Mouse (Mus musculus) hindbrain, embryonic 11.5 days (tissue): ENCODE measurements around the gene Tsc22d2. TPM values are rescaled to one million over a fixed set of nuclear protein-coding genes. Genes with fewer than 3 reads are reported as not detected.

Experiments used
- ATAC-seq: fragments of 200-750 bp; cut with Nextera tagmentation; 2 replicates; pipeline ENCODE4 v1.8.0; 2017; ENCODE audit warnings: mild to moderate bottlenecking, moderate TSS enrichment, moderate library complexity; ENCODE audit not compliant: low FRiP score
- DNase-seq: peaks from one replicate; pipeline ENCODE4 v3.0.0-alpha.2; 2015; ENCODE audit warnings: low spot score
- H3K27ac ChIP-seq: fragments of 300-500 bp; sonication (generic); 2 replicates; pipeline ENCODE4 v1.5.1; 2014; ENCODE audit warnings: mild to moderate bottlenecking, low read depth, low read length
- H3K27me3 ChIP-seq: fragments of 300-500 bp; sonication (generic); 2 replicates; pipeline ENCODE4 v1.6.1; 2014; ENCODE audit warnings: mild to moderate bottlenecking, low read length, moderate library complexity, mixed read lengths; ENCODE audit not compliant: control insufficient read depth, insufficient read depth
- H3K36me3 ChIP-seq: fragments of 300-500 bp; sonication (generic); 2 replicates; pipeline ENCODE4 v1.6.1; 2014; ENCODE audit warnings: mild to moderate bottlenecking, low read length, moderate library complexity, mixed read lengths; ENCODE audit not compliant: control insufficient read depth, insufficient read depth
- H3K4me1 ChIP-seq: fragments of 300-500 bp; sonication (generic); replicated peaks from 2 replicates; pipeline ENCODE4 v1.6.1; 2014; ENCODE audit warnings: low read length, mixed read lengths; ENCODE audit not compliant: control insufficient read depth, insufficient read depth
- H3K4me2 ChIP-seq: fragments of 300-500 bp; sonication (generic); replicated peaks from 2 replicates; pipeline ENCODE4 v1.6.1; 2014; ENCODE audit warnings: mild to moderate bottlenecking, low read depth, low read length
- H3K4me3 ChIP-seq: fragments of 300-500 bp; sonication (generic); 2 replicates; pipeline ENCODE4 v1.5.1; 2014; ENCODE audit warnings: low read depth, low read length
- H3K9ac ChIP-seq: fragments of 300-500 bp; sonication (generic); 2 replicates; pipeline ENCODE4 v1.6.1; 2014; ENCODE audit warnings: low read depth, low read length
- H3K9me3 ChIP-seq: fragments of 300-500 bp; sonication (generic); 2 replicates; pipeline ENCODE4 v1.6.1; 2016; ENCODE audit warnings: low read length; ENCODE audit not compliant: control insufficient read depth
- WGBS: fragments of 180-500 bp; shearing (Covaris S2); extraction: QIAGEN DNeasy Blood & Tissue Kit; methylation state at CpG from one replicate; pipeline ENCODE4 v1.1.7; 2014; 5-methylcytosine and 5-hydroxymethylcytosine counted together
- polyA plus RNA-seq: library from polyadenylated mRNA; unstranded; fragments of >200 nt; fragmentation: Nextera tagmentation; extraction: Ambion mirVana; gene quantifications from 2 replicates; pipeline ENCODE4 v1.2.1, GENCODE M21; 2014

Gene Tsc22d2
- polyA plus RNA-seq, 1 experiment from 2014 or later: 14.8 TPM

GRCm38 (mm10) chr3:58415884-58416725 is 1.6 kb downstream of the Tsc22d2 start:
- under 1% methylated on average over 77 of the region's 85 CpGs for WGBS
- H3K4me3 ChIP-seq: peak overlapping the region; percentile 98
- H3K27ac ChIP-seq: peak overlapping the region; percentile 99
- DNase-seq (peak; percentile 87), ATAC-seq (peak; percentile 81)
- H3K9ac ChIP-seq: peak overlapping the region; percentile 97
- H3K36me3 ChIP-seq: no peaks in the 10 kb centered on the region
- H3K9me3 ChIP-seq: no peaks in the 10 kb centered on the region
- no peaks in the 10 kb centered on the region for H3K27me3 ChIP-seq
- H3K4me1 ChIP-seq: no peaks in the 10 kb centered on the region
- H3K4me2 ChIP-seq: peak overlapping the region; percentile 78

DNA sequence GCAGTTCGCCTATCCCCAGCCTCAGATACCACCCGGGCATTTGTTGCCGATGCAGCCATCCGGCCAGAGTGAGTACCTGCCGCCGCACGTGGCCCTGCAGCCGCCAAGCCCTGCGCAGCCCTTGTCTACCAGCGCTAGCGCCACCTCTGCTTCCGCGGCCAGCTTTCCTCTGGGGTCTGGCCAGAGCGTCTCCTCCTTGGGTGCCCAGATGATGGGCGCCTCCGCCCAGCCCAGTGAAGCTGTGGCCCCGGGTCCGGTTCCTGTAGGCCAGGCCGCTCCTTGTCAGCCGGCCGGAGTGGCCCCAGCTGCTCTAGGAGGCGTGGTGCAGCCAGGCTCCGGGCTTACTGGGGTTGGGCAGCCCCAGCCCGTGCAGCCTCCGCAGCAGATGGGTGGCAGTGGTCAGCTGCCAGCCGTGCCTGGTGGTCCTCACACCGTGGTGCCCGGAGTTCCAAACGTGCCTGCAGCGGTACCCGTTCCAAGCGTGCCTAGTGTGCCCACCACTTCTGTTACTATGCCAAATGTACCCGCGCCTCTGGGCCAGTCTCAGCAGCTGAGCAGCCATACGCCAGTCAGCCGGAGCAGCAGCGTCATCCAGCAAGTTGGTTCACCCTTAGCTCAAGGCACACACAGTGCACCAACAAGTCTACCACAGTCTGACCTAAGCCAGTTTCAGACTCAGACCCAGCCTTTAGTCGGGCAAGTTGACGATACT is 2.4 kb downstream of the Tsc22d2 start:
- ATAC-seq (peak; percentile 56), DNase-seq (peak; percentile 48)
- Histone ChIP-seq H3K9ac (peak overlapping the region; percentile 97), H3K27me3 (no peaks in the 10 kb centered on the region), H3K9me3 (no peaks in the 10 kb centered on the region), H3K36me3 (no peaks in the 10 kb centered on the region), H3K4me2 (peak overlapping the region; percentile 78), H3K27ac (peak overlapping the region; percentile 99), H3K4me3 (peak overlapping the region; percentile 98), H3K4me1 (no peaks in the 10 kb centered on the region)
- WGBS: under 1% methylated on average over 39 of the region's 39 CpGs

DNA sequence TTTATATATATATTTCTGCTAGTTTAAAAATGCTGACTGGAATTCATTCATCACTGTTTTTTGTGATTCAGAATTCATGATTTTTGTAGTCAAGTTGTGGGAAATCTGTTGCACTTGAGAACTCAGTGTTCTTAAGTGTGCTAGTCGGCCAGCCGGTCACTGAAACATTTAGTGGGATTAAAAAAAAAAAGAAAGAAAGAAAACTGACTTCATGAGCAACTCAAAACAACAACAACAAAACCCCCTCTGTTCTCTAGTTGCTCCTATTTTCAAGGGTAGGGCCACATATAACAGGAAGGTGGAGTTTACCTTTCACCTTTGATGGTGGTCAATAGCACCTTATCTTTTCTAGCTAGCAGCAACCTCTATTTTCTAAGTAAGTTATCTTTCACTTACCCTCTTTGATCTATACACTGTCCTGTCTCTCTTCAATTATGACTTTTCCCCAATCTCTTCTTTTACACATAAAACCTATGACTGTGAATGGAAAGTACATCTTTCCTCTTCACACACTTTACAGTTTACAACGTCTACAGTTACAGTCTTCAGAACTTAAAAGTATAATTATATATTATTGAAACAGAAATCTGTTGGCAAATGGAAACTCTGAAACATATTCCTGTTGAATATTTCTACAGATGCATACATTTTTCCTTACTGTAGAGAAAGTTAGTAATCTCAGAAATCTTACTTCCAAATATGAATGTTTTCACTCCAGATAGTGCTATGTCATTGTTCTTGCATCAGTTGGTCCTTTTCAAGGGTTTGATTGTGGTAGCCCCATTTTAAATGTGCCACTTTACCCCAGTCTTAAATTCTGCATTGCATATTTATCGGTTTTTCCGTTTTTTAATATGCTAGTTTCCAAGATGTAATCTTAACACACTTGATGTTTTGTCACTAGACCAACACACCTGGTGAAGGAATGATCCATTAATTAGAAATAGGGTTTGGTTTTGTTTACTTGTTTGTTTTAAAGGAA is 4.5 kb downstream of the Tsc22d2 start:
- Histone ChIP-seq H3K36me3 (no peaks in the 10 kb centered on the region), H3K27ac (no peak overlapping the region), H3K27me3 (no peaks in the 10 kb centered on the region), H3K9ac (no peak overlapping the region), H3K4me2 (peak overlapping the region; percentile 78), H3K9me3 (no peaks in the 10 kb centered on the region), H3K4me3 (peak overlapping the region; percentile 98), H3K4me1 (no peaks in the 10 kb centered on the region)
- DNase-seq (no peak), ATAC-seq (no peak)
- WGBS: 48% methylated on average over 5 of the region's 5 CpGs

- DNase-seq (no peak), ATAC-seq (no peak)
- Histone ChIP-seq H3K9me3 (no peaks in the 10 kb centered on the region), H3K4me2 (no peak overlapping the region), H3K27ac (no peak overlapping the region), H3K36me3 (no peaks in the 10 kb centered on the region), H3K9ac (no peak overlapping the region), H3K4me3 (no peak overlapping the region), H3K27me3 (no peaks in the 10 kb centered on the region), H3K4me1 (no peaks in the 10 kb centered on the region)
- whole genome bisulfite sequencing: 89% methylated on average over 1 of the region's 1 CpGs
These were observed 14.3 kb downstream of the Tsc22d2 start for GRCm38 (mm10) chr3:58428861-58429260.

DNA sequence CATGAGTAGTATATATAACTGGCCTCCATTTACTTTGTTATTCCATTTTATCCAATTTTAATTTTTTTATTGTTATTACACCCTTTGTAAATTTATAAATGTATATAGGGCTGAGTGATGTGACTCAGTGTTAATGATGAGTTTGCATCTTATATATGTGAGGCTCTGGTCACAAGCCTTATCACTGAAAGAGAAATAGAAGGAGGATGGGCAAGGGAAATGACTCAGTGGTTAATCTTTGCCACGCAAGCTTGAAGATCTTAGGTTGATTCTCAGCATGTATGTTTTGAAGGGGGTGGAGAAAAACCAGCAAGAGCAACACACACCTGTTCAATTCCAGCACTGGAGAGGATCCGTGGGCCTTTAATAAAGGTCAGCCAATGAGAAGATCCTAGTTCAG is 19.9 kb downstream of the Tsc22d2 start:
- 95% methylated on average over 2 of the region's 2 CpGs for WGBS
- no peak for ATAC-seq
- no peak overlapping the region for H3K4me3 ChIP-seq
- H3K9me3 ChIP-seq: no peaks in the 10 kb centered on the region
- no peak overlapping the region for H3K9ac ChIP-seq
- H3K4me2 ChIP-seq: no peak overlapping the region
- DNase-seq: no peak
- no peaks in the 10 kb centered on the region for H3K27me3 ChIP-seq
- no peaks in the 10 kb centered on the region for H3K36me3 ChIP-seq
- H3K4me1 ChIP-seq: no peaks in the 10 kb centered on the region
- no peak overlapping the region for H3K27ac ChIP-seq

DNA sequence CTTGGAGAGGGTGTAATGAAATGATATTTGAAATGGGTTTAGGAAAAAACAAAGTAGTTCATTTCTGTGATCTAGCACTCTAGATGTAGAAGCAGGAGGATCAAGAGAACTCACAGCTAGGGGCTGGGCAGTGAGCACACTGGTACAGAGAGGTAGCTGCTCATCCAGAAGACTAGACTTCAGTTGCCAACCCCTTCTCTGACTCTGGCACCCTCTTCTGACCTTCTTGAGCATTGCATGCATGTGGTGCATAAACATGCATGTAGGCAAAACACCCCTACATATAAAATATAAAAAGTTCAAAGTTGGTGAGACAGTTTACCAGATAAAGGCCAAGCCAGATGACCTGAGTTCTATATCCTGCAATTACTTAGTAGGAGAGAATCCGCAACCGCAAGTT is 33.7 kb downstream of the Tsc22d2 start:
- Histone ChIP-seq H3K4me3 (no peak overlapping the region), H3K9ac (no peak overlapping the region), H3K27me3 (no peaks in the 10 kb centered on the region), H3K36me3 (no peaks in the 10 kb centered on the region), H3K27ac (no peak overlapping the region), H3K9me3 (no peaks in the 10 kb centered on the region), H3K4me2 (no peak overlapping the region), H3K4me1 (no peaks in the 10 kb centered on the region)
- 95% methylated on average over 2 of the region's 2 CpGs for WGBS
- ATAC-seq (no peak), DNase-seq (peak; percentile 27)

DNA sequence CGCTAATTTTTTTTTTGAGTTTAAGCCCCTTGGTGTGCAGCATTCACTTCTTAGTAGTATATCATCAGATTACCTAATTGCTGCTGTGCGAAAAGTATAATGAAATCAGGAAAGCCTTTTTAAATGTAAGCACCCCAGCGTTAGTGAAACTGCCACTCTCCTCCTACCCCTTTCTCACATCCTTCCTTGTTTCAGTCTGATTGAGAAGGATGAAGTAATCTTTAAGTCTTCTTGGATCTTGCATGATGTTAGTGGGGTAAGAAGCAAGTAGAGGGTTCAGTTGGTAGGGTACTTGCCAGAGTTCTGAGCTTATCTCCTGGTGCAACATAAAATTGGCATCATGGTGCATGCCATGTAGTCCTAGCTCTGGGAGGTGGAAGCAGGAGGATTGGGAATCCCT is 35.0 kb downstream of the Tsc22d2 start:
- Histone ChIP-seq H3K4me1 (no peaks in the 10 kb centered on the region), H3K9ac (no peak overlapping the region), H3K27me3 (no peaks in the 10 kb centered on the region), H3K27ac (no peak overlapping the region), H3K4me3 (no peak overlapping the region), H3K9me3 (no peaks in the 10 kb centered on the region), H3K4me2 (no peak overlapping the region), H3K36me3 (no peaks in the 10 kb centered on the region)
- 100% methylated on average over 3 of the region's 3 CpGs for WGBS
- ATAC-seq (no peak), DNase-seq (no peak)

DNA sequence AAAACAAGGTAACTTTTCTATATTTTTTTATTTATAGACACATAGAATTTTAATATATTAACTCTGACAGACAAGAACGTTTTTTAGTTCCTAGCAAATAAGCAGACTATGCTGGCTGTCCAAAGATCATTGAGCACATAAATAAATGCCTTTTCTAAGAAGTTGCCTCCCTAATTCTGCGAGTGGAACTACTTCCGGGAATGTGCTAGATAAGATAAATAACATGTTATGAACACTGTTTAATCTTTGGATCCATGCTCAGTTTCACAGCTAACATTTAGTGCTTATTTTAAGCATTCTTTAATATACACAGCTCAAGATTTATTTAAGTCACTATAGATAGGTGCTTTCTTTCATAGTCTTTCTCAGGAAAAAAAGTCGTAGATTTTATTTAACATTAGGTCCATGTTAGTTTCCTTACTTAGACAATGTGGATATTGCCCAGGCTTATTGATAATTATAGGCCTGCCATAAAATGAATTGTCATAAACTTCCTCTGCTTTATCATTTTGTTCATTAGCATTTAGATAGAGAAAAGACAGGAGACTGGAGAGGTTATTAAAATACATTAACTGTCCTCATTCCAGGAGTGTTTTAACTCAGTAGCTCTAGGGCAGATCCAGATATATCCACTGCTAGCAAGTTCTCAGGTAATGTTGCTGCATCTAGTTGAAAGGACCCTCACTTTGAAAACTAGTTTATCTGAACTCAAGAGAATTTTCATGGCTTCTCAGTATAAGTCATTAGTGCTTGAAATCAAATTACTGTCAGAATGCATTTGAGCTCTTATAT is 40.1 kb downstream of the Tsc22d2 start:
- Histone ChIP-seq H3K4me2 (no peak overlapping the region), H3K27ac (no peak overlapping the region), H3K36me3 (no peaks in the 10 kb centered on the region), H3K9ac (no peak overlapping the region), H3K9me3 (no peaks in the 10 kb centered on the region), H3K27me3 (no peaks in the 10 kb centered on the region), H3K4me1 (no peaks in the 10 kb centered on the region), H3K4me3 (no peak overlapping the region)
- DNase-seq (no peak), ATAC-seq (no peak)
- 84% methylated on average over 4 of the region's 4 CpGs for WGBS
